Mouse (Mus musculus): Measurements from ENCODE around the gene Glra3.

Gene Glra3

DNA sequence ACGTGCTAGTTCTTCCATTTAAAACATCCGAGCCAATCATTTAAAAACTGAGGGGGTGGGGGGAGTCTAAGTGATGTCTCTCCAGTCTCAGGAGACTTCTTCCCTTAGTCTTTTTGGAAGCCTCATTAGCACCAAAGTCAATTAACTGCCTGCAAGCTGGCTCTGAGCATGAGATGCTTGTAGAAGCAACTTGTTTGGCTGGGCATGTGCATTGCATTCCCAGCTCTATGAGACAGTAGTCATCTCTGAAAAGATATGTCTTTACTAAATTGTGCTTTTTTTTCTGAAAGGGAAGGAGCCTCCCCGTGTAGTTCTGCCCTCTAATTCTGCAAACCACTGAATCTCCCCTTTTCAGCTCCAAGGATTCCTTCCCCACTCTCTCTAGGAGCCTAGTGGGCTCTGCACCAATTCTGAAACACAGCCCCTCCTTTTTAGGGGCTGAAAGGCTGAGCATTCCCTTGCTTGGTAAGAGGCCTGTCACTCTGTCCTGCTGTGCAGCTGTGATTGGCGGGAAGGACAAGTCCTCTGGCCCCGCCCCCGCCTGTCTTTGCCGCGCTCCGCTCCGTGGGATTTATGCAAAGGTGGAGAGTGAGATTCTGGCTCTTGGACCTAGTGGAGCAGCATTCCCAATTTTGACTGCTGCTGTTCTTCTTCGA, at the start of gene Glra3:
Glra3 (plus strand) TSS at position 591 of the 656 bp plus-strand sequence.
- no peak for DNase-seq (ENCODE audit: low read depth in 1 of 2, low spot score in 2 of 2)

DNA sequence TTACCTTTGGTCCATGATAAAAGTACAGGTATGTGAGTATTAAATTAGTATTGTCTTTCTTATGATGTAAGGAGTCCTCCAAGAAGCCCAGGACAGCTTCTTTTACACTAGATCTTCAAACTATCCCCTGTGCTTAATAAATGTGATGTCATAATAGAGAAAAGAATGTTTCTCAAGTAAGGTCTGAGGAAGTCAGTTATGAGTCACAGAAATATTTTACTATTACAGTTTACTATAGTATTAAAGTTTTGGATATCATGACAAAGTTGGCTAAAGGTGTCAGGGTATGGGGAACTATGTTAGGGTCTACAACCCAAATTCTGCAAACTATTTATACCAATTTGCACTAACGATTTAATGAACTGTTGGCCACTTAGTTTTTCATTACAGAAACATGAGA, 33.4 kb upstream of the Glra3 start, which contains the start of gene Adam29:
Adam29 (minus strand) TSS at position 101 of the 400 bp plus-strand sequence.
- DNase-seq (ENCODE audit: low read depth in 1 of 2, low spot score in 2 of 2), result no peak

GRCm38 (mm10) chr8:55940526-55940880, 243 bp downstream of the Glra3 start:
- DNase-seq (ENCODE audit: low read depth in 1 of 2, low spot score in 2 of 2), result no peak

DNA sequence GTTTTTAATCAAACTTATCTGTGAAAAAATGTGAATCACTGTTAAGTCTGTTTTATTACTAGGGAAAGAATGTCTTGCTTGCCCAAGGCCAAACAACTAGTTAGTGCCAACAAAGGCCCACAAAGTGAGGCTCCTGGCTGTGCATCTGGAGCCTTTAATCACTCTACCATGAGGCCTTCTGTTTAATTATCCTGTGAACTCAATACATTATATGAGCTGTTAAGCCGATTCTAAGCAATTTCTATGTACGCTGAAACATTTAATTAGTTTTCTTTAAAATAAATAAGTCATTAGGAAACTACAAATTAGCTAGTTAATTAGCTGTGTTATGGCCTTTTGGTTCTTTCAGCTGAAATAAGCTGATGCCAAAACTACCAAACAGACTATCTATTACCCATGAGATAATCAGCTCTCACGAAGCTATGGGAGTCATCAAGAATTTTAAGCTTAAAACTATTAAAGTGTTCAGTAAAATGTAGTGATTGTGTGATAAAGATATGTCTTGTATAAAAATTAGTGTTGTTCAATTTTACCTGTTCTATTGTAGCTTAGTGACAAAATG, 24.6 kb downstream of the Glra3 start:
- no peak for DNase-seq (ENCODE audit: low read depth in 1 of 2, low spot score in 2 of 2)

DNA sequence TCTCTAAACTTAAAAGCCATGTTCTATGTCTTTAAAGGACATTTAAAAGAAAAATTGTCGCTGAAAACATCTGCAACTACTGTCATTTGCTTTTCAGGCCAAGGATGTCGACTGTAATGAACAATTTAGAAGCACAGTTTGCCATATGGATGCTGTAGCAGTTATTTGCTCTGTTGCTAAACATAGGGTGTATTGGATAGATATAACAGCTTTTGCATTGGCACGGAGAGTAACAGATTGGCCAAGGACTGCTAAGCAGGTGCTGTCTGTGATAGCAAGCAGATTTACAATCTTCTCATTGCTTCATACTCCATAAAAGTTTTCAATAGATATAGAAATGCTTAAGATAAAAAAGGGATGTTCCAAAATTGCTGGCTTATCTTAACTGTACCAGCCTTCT, 57.6 kb downstream of the Glra3 start:
- DNase-seq (ENCODE audit: low read depth in 1 of 2, low spot score in 2 of 2), result no peak

GRCm38 (mm10) chr8:56054324-56054723, 114.1 kb downstream of the Glra3 start:
- DNase-seq (ENCODE audit: low read depth in 1 of 2, low spot score in 2 of 2), result no peak

DNA sequence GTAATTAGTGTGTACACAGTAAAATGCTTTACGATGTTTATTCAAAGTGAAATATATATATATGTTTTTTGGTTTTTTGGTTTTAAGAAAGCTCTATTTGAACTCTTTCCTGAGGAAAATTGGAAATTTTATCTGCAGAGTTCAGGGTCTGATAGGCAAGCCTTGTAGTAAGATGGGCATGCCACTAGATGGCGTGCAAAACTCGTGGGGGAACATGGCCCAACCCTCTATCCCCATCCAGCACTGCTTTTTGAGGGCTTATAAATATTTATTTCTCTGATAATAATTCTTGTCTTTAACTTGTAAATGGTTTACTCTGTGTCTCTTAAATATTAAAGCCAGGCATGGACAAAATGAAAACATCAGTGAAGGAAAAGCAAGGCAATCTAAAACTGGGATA, 122.8 kb downstream of the Glra3 start:
- no peak for DNase-seq (ENCODE audit: low read depth in 1 of 2, low spot score in 2 of 2)

DNA sequence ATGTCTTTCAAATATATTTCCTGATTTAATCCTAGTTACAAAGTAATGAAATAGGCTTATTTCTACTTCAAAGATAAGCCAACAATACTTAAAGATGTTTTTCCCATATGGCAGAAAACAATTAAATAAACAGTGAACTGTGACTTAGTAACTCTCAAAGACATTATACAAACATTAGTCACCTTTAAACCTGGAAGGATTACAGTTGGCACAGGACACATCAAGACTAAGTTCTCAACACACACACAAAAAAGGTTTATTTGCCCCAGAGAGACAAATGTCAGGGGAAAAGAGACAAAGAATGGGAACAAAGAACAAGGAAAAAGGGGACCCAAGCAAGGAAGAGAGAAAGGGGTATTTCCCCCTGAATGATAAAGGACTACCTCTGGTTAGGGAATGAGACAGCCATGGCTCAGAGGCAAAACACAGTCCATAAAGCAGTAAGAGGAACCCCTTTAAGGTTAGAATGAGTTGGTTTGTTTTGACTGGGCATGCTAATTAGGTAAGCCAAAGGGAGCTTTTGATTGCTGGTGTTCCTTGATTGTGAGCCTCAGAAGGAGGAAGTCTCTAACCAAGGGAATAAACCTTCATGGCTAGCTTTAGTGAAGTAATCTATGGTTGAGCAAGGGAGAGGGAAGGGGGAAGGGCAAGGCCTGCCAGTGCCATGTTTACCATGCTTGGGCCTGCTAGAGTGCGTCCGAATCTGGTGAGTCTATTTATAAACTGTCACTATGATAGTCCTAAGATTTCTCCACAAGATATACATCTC, 130.4 kb downstream of the Glra3 start:
- no peak for DNase-seq (ENCODE audit: low read depth in 1 of 2, low spot score in 2 of 2)

GRCm38 (mm10) chr8:56083654-56084053, 143.4 kb downstream of the Glra3 start:
- no peak for DNase-seq (ENCODE audit: low read depth in 1 of 2, low spot score in 2 of 2)

DNA sequence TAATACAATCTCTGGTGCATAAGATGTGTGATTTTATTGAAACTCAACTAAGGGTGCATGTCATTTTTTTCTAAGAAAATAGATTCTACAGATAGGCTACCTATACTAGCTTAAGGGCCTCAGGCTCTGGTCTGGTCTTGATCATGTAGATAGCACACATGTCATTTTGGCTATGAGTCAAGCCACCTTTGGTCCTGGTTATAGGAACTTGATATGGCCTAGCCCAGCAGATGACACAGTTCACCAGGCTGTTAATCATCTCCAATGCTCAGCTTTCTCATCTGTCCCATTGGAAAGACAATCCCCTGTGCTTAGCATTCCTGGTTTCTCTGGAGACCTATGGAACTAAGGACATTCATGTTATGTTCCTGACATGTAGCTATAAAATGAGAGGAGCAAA, 154.1 kb downstream of the Glra3 start:
- DNase-seq (ENCODE audit: low read depth in 1 of 2, low spot score in 2 of 2), result no peak

GRCm38 (mm10) chr8:56110296-56110695, 170.0 kb downstream of the Glra3 start:
- no peak for DNase-seq (ENCODE audit: low read depth in 1 of 2, low spot score in 2 of 2)

DNA sequence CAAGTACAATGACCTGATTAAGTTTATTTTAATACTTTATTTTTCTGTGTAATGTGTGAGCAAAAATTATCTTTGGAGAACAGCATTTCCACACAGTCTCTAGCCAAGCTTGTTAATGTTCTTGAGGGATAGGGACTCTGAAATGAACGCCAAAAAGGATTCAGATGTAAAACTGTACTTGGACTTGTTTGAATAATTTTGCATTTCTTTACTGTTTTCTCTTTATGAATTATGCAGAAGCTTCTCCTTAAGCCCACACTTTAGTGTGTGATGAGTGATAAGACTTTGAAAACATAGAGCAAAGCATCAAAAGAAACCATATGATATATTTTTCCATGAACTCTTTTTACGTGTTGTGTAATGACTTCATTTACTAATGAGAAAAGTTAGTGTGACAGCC, 189.1 kb downstream of the Glra3 start:
- no peak for DNase-seq (ENCODE audit: low read depth in 1 of 2, low spot score in 2 of 2)

DNA sequence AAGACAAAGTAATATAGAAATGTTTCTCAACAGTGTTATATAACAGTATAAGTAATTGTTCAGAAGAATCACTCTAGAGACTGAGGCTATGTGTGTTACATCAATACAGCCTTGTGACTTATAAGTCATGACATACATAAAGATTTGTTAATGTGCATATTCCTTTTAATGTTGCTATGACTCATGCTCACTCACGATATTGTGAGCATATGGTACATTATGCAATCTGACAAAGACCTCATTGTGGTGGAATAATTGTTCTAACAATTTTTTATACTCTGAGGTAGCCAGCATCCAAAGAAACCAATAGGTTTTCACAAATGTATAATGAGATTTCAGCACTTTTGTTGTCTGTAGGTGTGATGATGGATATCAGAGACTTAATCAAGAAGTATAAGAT, 210.4 kb downstream of the Glra3 start:
- DNase-seq (ENCODE audit: low read depth in 1 of 2, low spot score in 2 of 2), result no peak

- no peak for DNase-seq (ENCODE audit: low read depth in 1 of 2, low spot score in 2 of 2)
Measured at GRCm38 (mm10) chr8:56151574-56151973, 211.3 kb downstream of the Glra3 start.

- DNase-seq (ENCODE audit: low read depth in 1 of 2, low spot score in 2 of 2), result no peak
Measured at GRCm38 (mm10) chr8:56158966-56159365, 218.7 kb downstream of the Glra3 start.

Measured in monocyte, adult 2 months (primary cell).